Mouse (Mus musculus) kidney, adult 2 months (tissue): ENCODE data around the gene Kirrel3.

ENCODE experiments used
- CTCF ChIP-seq: fragments of 200-500 bp; conservative IDR thresholded peaks from 2 replicates; pipeline ENCODE4 v1.5.1; 2011; ENCODE audit warnings: low read depth, mild to moderate bottlenecking, control low read depth, low read length, moderate library complexity, mixed read lengths; ENCODE audit not compliant: insufficient read depth, insufficient read length
- POLR2A ChIP-seq: fragments of 200-500 bp; IDR thresholded peaks from one replicate; pipeline ENCODE4 v1.6.1; 2011; ENCODE audit warnings: low read depth, low read length, control low read depth

- no peak for TF ChIP-seq CTCF
- TF ChIP-seq POLR2A, result no peak
Measured at GRCm38 (mm10) chr9:34708691-34709090, 223.0 kb downstream of the Kirrel3 start.
